Mouse (Mus musculus) kidney, adult 2 months (tissue): ENCODE measurements at regions not wholly inside any gene's neighbourhood (a gene's known extent, or its start where the extent isn't known, plus 50 kb on each side); places are given as distances from the start of the nearest gene placed in this dataset.
A peak's percentile ranks its signal among the peaks of the same experiment; 100 is the strongest.
"Not testable (repeated sequence)": the region's sequence is repeated elsewhere in the genome, so short reads cannot be mapped to it uniquely, and the experiment has no call there.

ENCODE experiments used
- DNase-seq: peaks from one replicate; pipeline ENCODE4 v3.0.0; 2021
- H3K27ac ChIP-seq: fragments of 200-500 bp; 2 replicates; pipeline ENCODE4 v1.5.1; 2012; ENCODE audit warnings: low read depth, low read length, control low read depth, inconsistent platforms; ENCODE audit not compliant: insufficient read depth
- H3K27me3 ChIP-seq: fragments of 200-500 bp; replicated peaks from 2 replicates; pipeline ENCODE4 v1.6.1; 2012; ENCODE audit warnings: mild to moderate bottlenecking, moderate library complexity, low read length, inconsistent platforms; ENCODE audit not compliant: control insufficient read depth, insufficient read depth
- H3K36me3 ChIP-seq: fragments of 200-500 bp; 2 replicates; pipeline ENCODE4 v1.6.1; 2012; ENCODE audit warnings: mild to moderate bottlenecking, moderate library complexity, low read length, inconsistent platforms; ENCODE audit not compliant: control insufficient read depth, insufficient read depth
- H3K4me1 ChIP-seq: fragments of 200-500 bp; 2 replicates; pipeline ENCODE4 v1.6.1; 2011; ENCODE audit warnings: low read length; ENCODE audit not compliant: control insufficient read depth, insufficient read depth
- H3K4me3 ChIP-seq: fragments of 200-500 bp; 2 replicates; pipeline ENCODE4 v1.5.1; 2011; ENCODE audit warnings: mild to moderate bottlenecking, low read depth, low read length, control low read depth; ENCODE audit not compliant: insufficient read depth
- CTCF ChIP-seq: fragments of 200-500 bp; conservative IDR thresholded peaks from 2 replicates; pipeline ENCODE4 v1.5.1; 2011; ENCODE audit warnings: low read depth, mild to moderate bottlenecking, control low read depth, low read length, moderate library complexity, mixed read lengths; ENCODE audit not compliant: insufficient read depth, insufficient read length
- POLR2A ChIP-seq: fragments of 200-500 bp; IDR thresholded peaks from one replicate; pipeline ENCODE4 v1.6.1; 2011; ENCODE audit warnings: low read depth, low read length, control low read depth
- WGBS: fragments of 180-500 bp; shearing (Covaris S2); methylation state at CpG from one replicate; pipeline ENCODE4 v1.1.7; 2018; 5-methylcytosine and 5-hydroxymethylcytosine counted together

- Histone ChIP-seq H3K4me3 (no peak overlapping the region), H3K27me3 (no peaks in the 10 kb centered on the region), H3K4me1 (no peaks in the 10 kb centered on the region), H3K27ac (no peak overlapping the region), H3K36me3 (no peaks in the 10 kb centered on the region)
- no peak for DNase-seq
- WGBS = 91% methylated on average over 2 of the region's 2 CpGs
- TF ChIP-seq CTCF (no peak), POLR2A (no peak)
Measured at GRCm38 (mm10) chr17:82674593-82674992, 540.5 kb upstream of the Pkdcc start.

- H3K27ac ChIP-seq, H3K4me1 ChIP-seq, H3K36me3 ChIP-seq, H3K4me3 ChIP-seq, H3K27me3 ChIP-seq, DNase-seq: not testable (repeated sequence)
- 89% methylated on average over 1 of the region's 1 CpGs for whole genome bisulfite sequencing
Measured at GRCm38 (mm10) chr17:82666557-82666956, 548.5 kb upstream of the Pkdcc start.

- H3K4me3 ChIP-seq = no peak overlapping the region
- DNase-seq = no peak
- H3K27me3 ChIP-seq = no peaks in the 10 kb centered on the region
- WGBS = 90% methylated on average over 6 of the region's 6 CpGs
- no peak overlapping the region for H3K27ac ChIP-seq
- no peaks in the 10 kb centered on the region for H3K4me1 ChIP-seq
- H3K36me3 ChIP-seq = no peaks in the 10 kb centered on the region
- TF ChIP-seq CTCF (no peak), POLR2A (no peak)
Measured at GRCm38 (mm10) chr17:82664352-82664751, 550.7 kb upstream of the Pkdcc start.

GRCm38 (mm10) chr17:82636459-82637189 lies 578.5 kb upstream of the Pkdcc start:
- peak overlapping the region; percentile 26; the same call in 1 of the 2 replicates for H3K27ac ChIP-seq
- no peak for DNase-seq
- no peak overlapping the region for H3K4me3 ChIP-seq
- no peaks in the 10 kb centered on the region for H3K4me1 ChIP-seq
- no peaks in the 10 kb centered on the region for H3K36me3 ChIP-seq
- 46% methylated on average over 1 of the region's 1 CpGs for WGBS
- TF ChIP-seq CTCF (no peak), POLR2A (no peak)
- no peaks in the 10 kb centered on the region for H3K27me3 ChIP-seq

GRCm38 (mm10) chr17:82635849-82636248 lies 579.2 kb upstream of the Pkdcc start:
- peak; percentile 9 for DNase-seq
- WGBS = 45% methylated on average over 4 of the region's 4 CpGs
- Histone ChIP-seq H3K4me3 (no peak overlapping the region), H3K36me3 (no peaks in the 10 kb centered on the region), H3K27ac (no peak overlapping the region), H3K4me1 (no peaks in the 10 kb centered on the region), H3K27me3 (no peaks in the 10 kb centered on the region)
- TF ChIP-seq POLR2A = no peak
- no peak for TF ChIP-seq CTCF

GRCm38 (mm10) chr17:82606642-82607175 lies 608.4 kb upstream of the Pkdcc start:
- H3K4me3 ChIP-seq = no peak overlapping the region
- no peaks in the 10 kb centered on the region for H3K27me3 ChIP-seq
- no peaks in the 10 kb centered on the region for H3K4me1 ChIP-seq
- no peak for DNase-seq
- TF ChIP-seq CTCF (no peak), POLR2A (no peak)
- no peaks in the 10 kb centered on the region for H3K36me3 ChIP-seq
- WGBS = 65% methylated on average over 3 of the region's 3 CpGs
- no peak overlapping the region for H3K27ac ChIP-seq

- no peak for TF ChIP-seq CTCF
- no peak for TF ChIP-seq POLR2A
- Histone ChIP-seq H3K27me3 (no peaks in the 10 kb centered on the region), H3K27ac (no peak overlapping the region), H3K4me1 (no peaks in the 10 kb centered on the region), H3K36me3 (no peaks in the 10 kb centered on the region), H3K4me3 (no peak overlapping the region)
- WGBS = 61% methylated on average over 2 of the region's 2 CpGs
- DNase-seq = no peak
Measured at GRCm38 (mm10) chr17:82583801-82584200, 631.3 kb upstream of the Pkdcc start.
